Mouse (Mus musculus): ENCODE results near the gene Prkch. TPM values are rescaled to one million over a fixed set of nuclear protein-coding genes. Genes with fewer than 3 reads are reported as not detected.

Prkch gene
- polyA plus RNA-seq, 1 experiment, result 44.7 TPM

GRCm38 (mm10) chr12:73818801-73819200 is 234.2 kb downstream of the Prkch start:
- Histone ChIP-seq H3K4me3 (ENCODE audit: insufficient read depth, low read length) (no peak overlapping the region), H3K27ac (ENCODE audit: insufficient read depth, low read depth, low read length) (no peak overlapping the region), H3K4me1 (ENCODE audit: control insufficient read depth, insufficient read depth, low read length) (peaks cover 7% of the 10 kb centered on the region)
- no peak for TF ChIP-seq POLR2A (IDR thresholded peaks at IDR 0.05; ENCODE audit: borderline replicate concordance, low read depth, low read length)
- no peak for TF ChIP-seq CTCF (IDR thresholded peaks at IDR 0.05; ENCODE audit: low read depth, low read length)

- Histone ChIP-seq H3K4me3 (ENCODE audit: insufficient read depth, low read length) (no peak overlapping the region), H3K27ac (ENCODE audit: insufficient read depth, low read depth, low read length) (no peak overlapping the region), H3K4me1 (ENCODE audit: control insufficient read depth, insufficient read depth, low read length) (peaks cover 7% of the 10 kb centered on the region)
- TF ChIP-seq POLR2A (IDR thresholded peaks at IDR 0.05; ENCODE audit: borderline replicate concordance, low read depth, low read length) (no peak), CTCF (IDR thresholded peaks at IDR 0.05; ENCODE audit: low read depth, low read length) (no peak)
These were observed 236.6 kb downstream of the Prkch start for GRCm38 (mm10) chr12:73821176-73821575.

- TF ChIP-seq POLR2A (IDR thresholded peaks at IDR 0.05; ENCODE audit: borderline replicate concordance, low read depth, low read length), result no peak
- TF ChIP-seq CTCF (IDR thresholded peaks at IDR 0.05; ENCODE audit: low read depth, low read length), result no peak
- no peak overlapping the region for H3K27ac ChIP-seq (ENCODE audit: insufficient read depth, low read depth, low read length)
- H3K4me1 ChIP-seq (ENCODE audit: control insufficient read depth, insufficient read depth, low read length), result peaks cover 7% of the 10 kb centered on the region
- no peak overlapping the region for H3K4me3 ChIP-seq (ENCODE audit: insufficient read depth, low read length)
These were observed 237.7 kb downstream of the Prkch start for GRCm38 (mm10) chr12:73822331-73822730.

- no peak overlapping the region for H3K27ac ChIP-seq (ENCODE audit: insufficient read depth, low read depth, low read length)
- no peak overlapping the region for H3K4me3 ChIP-seq (ENCODE audit: insufficient read depth, low read length)
- 0 out of 2 replicates have a peak, but pooled peaks cover 2% of the 10 kb centered on the region for H3K4me1 ChIP-seq (ENCODE audit: control insufficient read depth, insufficient read depth, low read length)
- TF ChIP-seq POLR2A (IDR thresholded peaks at IDR 0.05; ENCODE audit: borderline replicate concordance, low read depth, low read length), result no peak
- TF ChIP-seq CTCF (IDR thresholded peaks at IDR 0.05; ENCODE audit: low read depth, low read length), result no peak
These were observed 240.2 kb downstream of the Prkch start for GRCm38 (mm10) chr12:73824828-73825227.

Other genes with a start within 250 kb of the Prkch start
- not detected in 2 replicates for gene Tmem30b, start 38.4 kb upstream of the Prkch start, polyA plus RNA-seq (2012; ENCODE audit: insufficient read depth, insufficient read length, missing spikeins)